Mouse (Mus musculus) bone marrow, adult 2 months (tissue): ENCODE results near the gene Zfp423.

Experiments
- CTCF ChIP-seq: fragments of 200-500 bp; IDR thresholded peaks from 2 replicates; pipeline ENCODE4 v1.5.1; 2011; ENCODE audit warnings: low read length, control low read depth; ENCODE audit not compliant: control insufficient read depth, insufficient read depth
- POLR2A ChIP-seq: fragments of 200-500 bp; IDR thresholded peaks from 2 replicates; pipeline ENCODE4 v1.6.1; 2011; ENCODE audit warnings: low read depth, mild to moderate bottlenecking, control low read depth, low read length, borderline replicate concordance; ENCODE audit not compliant: control insufficient read depth

GRCm38 (mm10) chr8:87657488-87657887 lies 301.9 kb downstream of the Zfp423 start:
- TF ChIP-seq POLR2A: no peak
- TF ChIP-seq CTCF: no peak
